Mouse (Mus musculus) liver, embryonic 13.5 days (tissue): ENCODE measurements around the gene Polr2e. TPM values are rescaled to one million over a fixed set of nuclear protein-coding genes. Genes with fewer than 3 reads are reported as not detected.
A peak's percentile ranks its signal among the peaks of the same experiment; 100 is the strongest.

Experiments used
- ATAC-seq: fragments of 200-750 bp; cut with Nextera tagmentation; 2 replicates; pipeline ENCODE4 v1.8.0; 2017; ENCODE audit warnings: low read depth, mild to moderate bottlenecking, moderate number of reproducible peaks, moderate library complexity
- DNase-seq: peaks from one replicate; pipeline ENCODE4 v3.0.0; 2022
- H3K27ac ChIP-seq: fragments of 300-500 bp; sonication (generic); 2 replicates; pipeline ENCODE4 v1.5.1; 2015; ENCODE audit warnings: moderate library complexity, mild to moderate bottlenecking, inconsistent platforms
- H3K27me3 ChIP-seq: fragments of 300-500 bp; sonication (generic); 2 replicates; pipeline ENCODE4 v1.6.1; 2015; ENCODE audit warnings: mild to moderate bottlenecking, inconsistent platforms
- H3K36me3 ChIP-seq: fragments of 300-500 bp; sonication (generic); 2 replicates; pipeline ENCODE4 v1.6.1; 2015; ENCODE audit warnings: mild to moderate bottlenecking, inconsistent platforms
- H3K4me1 ChIP-seq: fragments of 300-500 bp; sonication (generic); replicated peaks from 2 replicates; pipeline ENCODE4 v1.6.1; 2015; ENCODE audit warnings: inconsistent platforms
- H3K4me2 ChIP-seq: fragments of 300-500 bp; sonication (generic); 2 replicates; pipeline ENCODE4 v1.6.1; 2015; ENCODE audit warnings: inconsistent platforms, mild to moderate bottlenecking, moderate library complexity
- H3K4me3 ChIP-seq: fragments of 300-500 bp; sonication (generic); replicated peaks from 2 replicates; pipeline ENCODE4 v1.5.1; 2015; ENCODE audit warnings: mild to moderate bottlenecking, inconsistent platforms
- H3K9ac ChIP-seq: fragments of 300-500 bp; sonication (generic); 2 replicates; pipeline ENCODE4 v1.6.1; 2015; ENCODE audit warnings: mild to moderate bottlenecking, inconsistent platforms
- H3K9me3 ChIP-seq: fragments of 300-500 bp; sonication (generic); replicated peaks from 2 replicates; pipeline ENCODE4 v1.6.1; 2016; ENCODE audit warnings: inconsistent platforms
- WGBS: fragments of 180-500 bp; shearing (Covaris S2); methylation state at CpG from one replicate; pipeline ENCODE4 v1.1.7; 2015; ENCODE audit not compliant: insufficient replicate concordance; 5-methylcytosine and 5-hydroxymethylcytosine counted together
- polyA plus RNA-seq: library from polyadenylated mRNA; unstranded; fragments of >200 nt; fragmentation: Nextera tagmentation; extraction: Ambion mirVana; gene quantifications from 2 replicates; pipeline ENCODE4 v1.2.1, GENCODE M21; 2015

The Polr2e gene
- polyA plus RNA-seq, 1 experiment from 2014 or later, result 120 TPM

DNA sequence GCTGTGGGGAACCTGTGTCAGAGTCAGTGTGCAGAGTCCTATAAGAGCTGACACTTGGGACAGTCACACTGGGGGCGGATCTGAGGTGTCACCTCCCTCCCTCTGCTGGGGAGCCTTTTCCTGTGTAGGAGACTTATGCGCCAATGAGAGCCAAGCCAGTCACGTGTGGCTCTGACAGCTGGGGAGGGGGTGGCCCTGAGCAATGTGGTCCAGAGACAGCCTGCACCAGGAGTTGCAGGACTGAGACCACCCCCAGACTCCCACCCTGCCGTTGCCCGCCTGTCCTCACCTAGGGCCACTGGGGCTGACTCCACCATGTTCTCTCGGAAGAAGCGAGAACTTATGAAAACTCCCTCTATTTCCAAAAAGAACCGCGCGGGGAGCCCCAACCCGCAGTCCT is 23.1 kb downstream of the Polr2e start, which contains the start of gene Arhgap45:
Gene Arhgap45, plus strand, starts transcription at position 143 of the 400 bp plus-strand sequence.
- H3K4me1 ChIP-seq, result peaks cover 72% of the 10 kb centered on the region
- H3K27me3 ChIP-seq, result peaks cover 19% of the 10 kb centered on the region
- H3K4me2 ChIP-seq, result peak within 1 kb of the TSS; percentile 78
- peak; percentile 74 for ATAC-seq
- peaks cover 60% of the 10 kb centered on the region for H3K36me3 ChIP-seq
- DNase-seq, result peak; percentile 70
- no peaks in the 10 kb centered on the region for H3K9me3 ChIP-seq
- peak within 1 kb of the TSS; percentile 72 for H3K9ac ChIP-seq
- H3K4me3 ChIP-seq, result peak within 1 kb of the TSS; percentile 59
- peak within 1 kb of the TSS; percentile 84 for H3K27ac ChIP-seq
- WGBS, result 21% methylated on average over 11 of the region's 11 CpGs

DNA sequence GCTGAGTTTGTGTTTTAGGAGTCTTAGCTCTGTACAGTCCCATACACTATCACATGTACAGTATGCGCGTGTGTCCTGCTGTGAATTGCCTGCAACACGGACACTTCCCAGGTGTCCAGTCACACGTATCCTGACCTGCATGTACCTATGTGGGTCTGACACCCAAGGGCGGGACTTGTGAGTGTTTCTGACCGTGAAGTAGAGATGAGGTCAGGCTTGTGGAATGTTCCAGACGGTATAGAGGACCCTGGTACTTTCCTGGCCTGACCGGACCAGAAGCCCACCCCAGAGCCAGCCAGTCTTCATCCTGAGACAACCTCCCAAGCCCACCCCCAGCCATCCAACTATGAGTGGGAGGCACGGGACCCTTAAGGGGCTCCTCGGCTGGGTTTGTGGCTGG is 24.0 kb downstream of the Polr2e start:
- peaks cover 60% of the 10 kb centered on the region for H3K36me3 ChIP-seq
- peaks cover 19% of the 10 kb centered on the region for H3K27me3 ChIP-seq
- DNase-seq, result no peak
- no peak overlapping the region for H3K4me3 ChIP-seq
- no peak overlapping the region for H3K9ac ChIP-seq
- no peak for ATAC-seq
- peak overlapping the region; percentile 78; the same call in 1 of the 2 replicates for H3K4me2 ChIP-seq
- H3K4me1 ChIP-seq, result peaks cover 68% of the 10 kb centered on the region
- peak overlapping the region; percentile 84 for H3K27ac ChIP-seq
- 81% methylated on average over 10 of the region's 10 CpGs for WGBS
- H3K9me3 ChIP-seq, result peaks cover 7% of the 10 kb centered on the region

DNA sequence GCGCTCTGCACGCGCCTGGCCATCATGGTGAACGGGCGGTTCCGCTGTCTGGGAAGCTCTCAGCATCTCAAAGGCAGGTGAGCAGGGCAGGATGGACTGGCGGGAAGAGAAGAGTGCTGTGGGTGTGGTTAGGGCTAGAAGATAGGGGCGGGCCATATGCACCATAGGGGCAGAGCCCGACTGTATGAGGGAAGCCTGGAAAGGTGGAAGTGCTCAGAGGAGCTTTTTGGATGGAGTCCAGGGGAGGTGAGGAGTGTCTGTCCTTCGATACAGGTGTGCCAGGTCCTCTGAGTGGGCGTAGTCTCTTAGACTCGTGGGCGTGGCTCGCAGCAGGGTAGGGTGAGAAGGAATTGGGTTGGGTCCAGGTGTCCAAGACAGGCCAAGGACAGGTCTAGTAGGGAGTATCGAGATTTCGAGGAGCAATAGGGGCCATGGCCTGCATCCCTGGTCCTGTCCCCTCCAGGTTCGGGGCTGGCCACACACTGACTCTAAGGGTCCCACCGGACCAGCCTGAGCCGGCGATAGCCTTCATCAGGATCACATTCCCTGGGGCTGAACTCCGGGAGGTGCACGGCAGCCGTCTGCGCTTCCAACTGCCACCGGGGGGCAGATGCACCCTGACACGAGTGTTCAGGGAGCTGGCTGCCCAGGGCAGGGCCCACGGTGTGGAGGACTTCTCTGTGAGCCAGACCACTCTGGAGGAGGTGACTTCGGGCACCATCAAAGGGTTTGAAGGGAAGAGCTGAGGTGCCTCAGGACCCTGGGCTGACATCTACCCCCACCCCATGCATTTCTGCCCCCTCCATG is 24.9 kb downstream of the Polr2e start:
- peaks cover 19% of the 10 kb centered on the region for H3K27me3 ChIP-seq
- no peak overlapping the region for H3K4me3 ChIP-seq
- peaks cover 15% of the 10 kb centered on the region for H3K9me3 ChIP-seq
- H3K36me3 ChIP-seq, result peaks cover 65% of the 10 kb centered on the region
- 61% methylated on average over 28 of the region's 28 CpGs for WGBS
- no peak overlapping the region for H3K9ac ChIP-seq
- peak overlapping the region; percentile 15 for H3K27ac ChIP-seq
- ATAC-seq (no peak), DNase-seq (no peak)
- H3K4me2 ChIP-seq, result no peak overlapping the region
- H3K4me1 ChIP-seq, result peaks cover 59% of the 10 kb centered on the region

DNA sequence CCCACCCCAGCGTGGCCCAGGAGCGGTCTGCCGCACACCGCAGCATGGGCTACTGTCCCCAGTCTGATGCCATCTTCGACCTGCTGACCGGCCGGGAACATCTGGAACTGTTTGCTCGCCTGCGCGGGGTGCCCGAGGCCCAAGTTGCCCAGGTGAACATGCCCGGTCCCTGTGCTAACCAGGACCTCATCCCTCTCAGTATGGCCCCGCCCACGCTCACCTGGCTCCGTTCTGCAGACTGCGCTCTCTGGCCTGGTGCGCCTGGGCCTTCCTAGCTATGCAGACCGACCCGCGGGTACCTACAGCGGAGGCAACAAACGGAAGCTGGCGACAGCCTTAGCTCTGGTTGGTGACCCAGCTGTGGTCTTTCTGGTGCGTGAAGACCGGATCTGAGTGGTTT is 26.0 kb downstream of the Polr2e start:
- 77% methylated on average over 25 of the region's 25 CpGs for WGBS
- H3K9ac ChIP-seq, result no peak overlapping the region
- peaks cover 15% of the 10 kb centered on the region for H3K9me3 ChIP-seq
- H3K36me3 ChIP-seq, result peaks cover 72% of the 10 kb centered on the region
- ATAC-seq, result no peak
- no peak overlapping the region for H3K4me2 ChIP-seq
- peaks cover 19% of the 10 kb centered on the region for H3K27me3 ChIP-seq
- no peak overlapping the region for H3K27ac ChIP-seq
- no peak overlapping the region for H3K4me3 ChIP-seq
- DNase-seq, result no peak
- peaks cover 49% of the 10 kb centered on the region for H3K4me1 ChIP-seq

DNA sequence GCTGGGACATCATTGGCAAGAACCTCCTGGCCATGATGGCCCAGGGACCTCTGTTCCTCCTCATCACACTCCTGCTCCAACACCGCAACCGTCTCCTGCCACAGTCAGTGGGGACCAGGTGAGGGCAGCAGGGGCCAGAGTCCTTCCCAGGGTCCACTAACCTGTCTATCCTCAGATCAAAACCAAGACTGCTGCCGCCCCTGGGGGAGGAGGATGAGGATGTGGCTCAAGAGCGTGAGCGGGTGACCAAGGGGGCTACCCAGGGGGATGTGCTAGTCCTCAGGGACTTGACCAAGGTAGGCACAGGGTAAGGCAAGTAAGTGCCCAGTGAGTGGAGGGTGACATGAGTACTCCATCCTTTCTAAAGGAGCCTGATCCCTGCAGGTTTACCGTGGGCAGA is 27.9 kb downstream of the Polr2e start:
- Histone ChIP-seq H3K27me3 (peaks cover 19% of the 10 kb centered on the region), H3K9me3 (peaks cover 15% of the 10 kb centered on the region), H3K9ac (no peak overlapping the region), H3K36me3 (peaks cover 91% of the 10 kb centered on the region), H3K27ac (no peak overlapping the region), H3K4me1 (peaks cover 32% of the 10 kb centered on the region), H3K4me2 (no peak overlapping the region), H3K4me3 (no peak overlapping the region)
- DNase-seq, result no peak
- WGBS, result 92% methylated on average over 6 of the region's 6 CpGs
- no peak for ATAC-seq

DNA sequence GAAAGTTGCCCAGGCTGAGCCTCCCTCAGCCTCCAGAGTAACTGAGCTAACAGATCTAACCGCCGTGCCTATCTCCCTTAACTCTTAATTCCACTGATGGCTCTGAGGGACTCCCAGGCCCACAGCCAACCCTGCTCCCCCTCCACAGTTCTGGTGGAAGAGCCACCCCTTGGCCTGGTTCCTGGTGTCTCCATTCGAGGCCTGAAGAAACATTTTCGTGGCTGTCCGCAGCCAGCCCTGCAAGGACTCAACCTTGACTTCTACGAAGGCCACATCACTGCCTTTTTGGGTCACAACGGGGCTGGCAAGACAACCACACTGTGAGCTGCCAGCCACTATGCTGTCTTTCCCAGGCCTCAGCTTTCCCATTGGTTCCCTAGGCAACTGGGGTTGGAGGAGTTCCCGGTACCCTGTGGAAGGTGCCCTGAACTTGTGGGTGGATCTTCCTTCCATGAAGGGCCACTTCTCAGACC is 35.3 kb downstream of the Polr2e start:
- H3K9ac ChIP-seq, result no peak overlapping the region
- DNase-seq (no peak), ATAC-seq (no peak)
- H3K36me3 ChIP-seq, result peaks cover 85% of the 10 kb centered on the region
- 67% methylated on average over 8 of the region's 8 CpGs for WGBS
- H3K4me1 ChIP-seq, result peaks cover 55% of the 10 kb centered on the region
- no peaks in the 10 kb centered on the region for H3K9me3 ChIP-seq
- H3K4me2 ChIP-seq, result no peak overlapping the region; the same call in 1 of the 2 replicates
- no peak overlapping the region for H3K27ac ChIP-seq
- H3K27me3 ChIP-seq, result peaks cover 9% of the 10 kb centered on the region; the same call in 1 of the 2 replicates
- no peak overlapping the region for H3K4me3 ChIP-seq

DNA sequence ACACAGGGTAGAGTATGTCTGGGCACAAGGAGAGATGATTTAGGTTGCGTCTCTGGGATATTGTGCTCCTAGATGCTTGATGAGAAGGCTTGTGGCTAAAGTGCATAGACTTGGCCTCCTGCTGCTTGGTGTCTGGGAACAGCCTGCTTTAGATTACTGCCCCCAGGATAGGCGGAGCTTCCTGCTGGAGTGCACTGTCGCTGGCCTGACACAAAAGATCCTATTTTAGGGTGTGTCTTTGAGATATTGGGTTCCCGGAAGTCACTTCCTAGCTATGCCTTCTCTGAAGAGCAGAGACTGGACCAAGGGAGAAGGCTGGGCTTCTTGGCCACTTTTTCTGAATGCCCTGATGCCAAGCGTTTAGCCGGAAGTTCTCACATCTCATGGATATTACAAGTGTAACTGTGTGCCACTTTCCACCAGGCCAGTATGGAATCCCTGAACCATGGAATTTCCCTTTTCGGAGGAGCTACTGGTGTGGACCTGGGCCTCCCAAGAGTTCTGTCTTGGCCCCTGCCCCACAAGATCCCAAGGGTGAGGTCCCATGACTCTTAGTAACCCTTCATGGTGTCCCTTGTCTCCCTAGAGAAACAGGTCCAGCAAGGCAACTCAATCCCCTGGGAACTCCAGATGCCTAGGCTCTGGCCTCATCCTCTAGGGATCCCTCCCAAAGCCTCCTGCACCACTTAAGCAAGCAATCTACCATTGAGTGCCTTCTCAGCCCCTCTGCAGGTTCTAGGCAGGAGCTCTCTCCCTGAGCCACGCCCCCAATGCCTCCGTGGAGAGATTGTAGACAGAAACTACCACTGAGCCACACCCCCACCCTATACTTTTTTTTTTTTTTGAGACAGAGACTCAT is 36.0 kb downstream of the Polr2e start:
- Histone ChIP-seq H3K27me3 (peaks cover 9% of the 10 kb centered on the region; the same call in 1 of the 2 replicates), H3K4me1 (peaks cover 61% of the 10 kb centered on the region), H3K27ac (peak overlapping the region; percentile 62), H3K4me2 (peak overlapping the region; percentile 33), H3K4me3 (no peak overlapping the region; the same call in 1 of the 2 replicates), H3K36me3 (peaks cover 85% of the 10 kb centered on the region), H3K9ac (peak overlapping the region; percentile 28; the same call in 1 of the 2 replicates), H3K9me3 (no peaks in the 10 kb centered on the region)
- WGBS, result 35% methylated on average over 9 of the region's 9 CpGs
- peak; percentile 59 for ATAC-seq
- peak; percentile 58 for DNase-seq

DNA sequence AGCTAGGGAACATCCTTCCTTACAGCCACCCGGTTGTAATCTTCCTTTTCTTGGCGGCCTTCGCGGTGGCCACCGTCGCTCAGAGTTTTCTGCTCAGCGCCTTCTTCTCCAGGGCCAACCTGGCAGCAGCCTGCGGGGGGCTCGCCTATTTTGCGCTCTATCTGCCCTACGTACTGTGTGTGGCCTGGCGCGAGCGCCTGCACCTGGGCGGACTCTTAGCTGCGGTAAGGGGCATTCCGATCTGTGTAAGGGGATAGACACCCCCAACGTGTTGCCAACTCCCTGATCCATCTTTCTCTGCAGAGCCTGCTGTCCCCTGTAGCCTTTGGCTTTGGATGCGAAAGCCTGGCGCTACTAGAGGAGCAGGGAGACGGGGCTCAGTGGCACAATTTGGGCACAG is 36.8 kb downstream of the Polr2e start:
- ATAC-seq (no peak), DNase-seq (no peak)
- Histone ChIP-seq H3K36me3 (peaks cover 82% of the 10 kb centered on the region), H3K27ac (peak overlapping the region; percentile 62), H3K27me3 (peaks cover 9% of the 10 kb centered on the region; the same call in 1 of the 2 replicates), H3K4me1 (peaks cover 69% of the 10 kb centered on the region), H3K9me3 (no peaks in the 10 kb centered on the region), H3K9ac (peak overlapping the region; percentile 28; the same call in 1 of the 2 replicates), H3K4me3 (no peak overlapping the region), H3K4me2 (peak overlapping the region; percentile 33)
- 63% methylated on average over 21 of the region's 21 CpGs for WGBS

DNA sequence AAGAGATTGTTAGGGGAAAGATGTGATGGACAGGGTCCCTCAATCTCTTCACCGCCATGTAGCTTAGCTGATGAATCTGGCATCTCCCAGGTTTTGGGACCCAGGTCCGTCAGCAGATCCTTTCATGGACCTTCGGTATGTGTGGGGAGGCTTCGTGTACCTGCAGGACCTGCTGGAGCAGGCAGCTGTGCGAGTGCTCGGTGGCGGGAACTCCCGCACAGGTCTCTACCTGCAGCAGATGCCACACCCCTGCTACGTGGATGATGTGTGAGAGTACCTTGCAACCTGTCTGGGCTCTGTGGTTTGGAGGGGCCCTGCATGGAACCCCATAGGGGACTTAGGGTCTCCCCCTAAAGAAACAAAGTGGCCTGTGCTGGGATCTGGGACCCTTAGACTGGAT is 37.6 kb downstream of the Polr2e start:
- Histone ChIP-seq H3K4me2 (no peak overlapping the region), H3K9ac (no peak overlapping the region), H3K27me3 (peaks cover 9% of the 10 kb centered on the region; the same call in 1 of the 2 replicates), H3K4me1 (peaks cover 74% of the 10 kb centered on the region), H3K4me3 (no peak overlapping the region), H3K36me3 (peaks cover 73% of the 10 kb centered on the region), H3K9me3 (no peaks in the 10 kb centered on the region), H3K27ac (no peak overlapping the region)
- DNase-seq, result no peak
- 85% methylated on average over 9 of the region's 9 CpGs for WGBS
- no peak for ATAC-seq

DNA sequence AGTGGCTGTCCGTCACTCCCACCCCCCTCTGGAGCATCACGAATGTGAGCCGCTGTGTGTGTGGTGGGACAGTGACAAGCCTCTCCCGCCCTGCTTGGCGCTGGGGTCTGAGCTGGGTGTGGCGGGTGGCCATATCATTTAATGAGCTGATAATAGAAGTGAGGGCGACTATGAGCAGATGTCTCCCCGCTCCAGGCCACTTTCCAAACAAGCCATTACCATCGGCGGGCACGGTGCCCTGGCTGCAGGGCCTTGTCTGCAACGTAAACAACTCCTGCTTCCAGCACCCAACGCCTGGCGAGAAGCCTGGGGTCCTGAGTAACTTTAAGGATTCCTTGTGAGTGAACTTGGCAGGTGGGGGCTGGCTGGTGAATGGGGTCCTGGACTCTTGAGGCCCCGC is 41.8 kb downstream of the Polr2e start:
- H3K4me1 ChIP-seq, result peaks cover 83% of the 10 kb centered on the region
- no peaks in the 10 kb centered on the region for H3K9me3 ChIP-seq
- peak overlapping the region; percentile 84 for H3K9ac ChIP-seq
- H3K36me3 ChIP-seq, result peaks cover 61% of the 10 kb centered on the region
- H3K27me3 ChIP-seq, result peaks cover 6% of the 10 kb centered on the region; the same call in 1 of the 2 replicates
- H3K4me2 ChIP-seq, result peak overlapping the region; percentile 85
- 17% methylated on average over 15 of the region's 15 CpGs for WGBS
- DNase-seq (no peak), ATAC-seq (peak; percentile 30)
- peak overlapping the region; percentile 72 for H3K4me3 ChIP-seq
- peak overlapping the region; percentile 95 for H3K27ac ChIP-seq
